Mouse (Mus musculus): Measurements from ENCODE around the gene Rgp1.

DNA sequence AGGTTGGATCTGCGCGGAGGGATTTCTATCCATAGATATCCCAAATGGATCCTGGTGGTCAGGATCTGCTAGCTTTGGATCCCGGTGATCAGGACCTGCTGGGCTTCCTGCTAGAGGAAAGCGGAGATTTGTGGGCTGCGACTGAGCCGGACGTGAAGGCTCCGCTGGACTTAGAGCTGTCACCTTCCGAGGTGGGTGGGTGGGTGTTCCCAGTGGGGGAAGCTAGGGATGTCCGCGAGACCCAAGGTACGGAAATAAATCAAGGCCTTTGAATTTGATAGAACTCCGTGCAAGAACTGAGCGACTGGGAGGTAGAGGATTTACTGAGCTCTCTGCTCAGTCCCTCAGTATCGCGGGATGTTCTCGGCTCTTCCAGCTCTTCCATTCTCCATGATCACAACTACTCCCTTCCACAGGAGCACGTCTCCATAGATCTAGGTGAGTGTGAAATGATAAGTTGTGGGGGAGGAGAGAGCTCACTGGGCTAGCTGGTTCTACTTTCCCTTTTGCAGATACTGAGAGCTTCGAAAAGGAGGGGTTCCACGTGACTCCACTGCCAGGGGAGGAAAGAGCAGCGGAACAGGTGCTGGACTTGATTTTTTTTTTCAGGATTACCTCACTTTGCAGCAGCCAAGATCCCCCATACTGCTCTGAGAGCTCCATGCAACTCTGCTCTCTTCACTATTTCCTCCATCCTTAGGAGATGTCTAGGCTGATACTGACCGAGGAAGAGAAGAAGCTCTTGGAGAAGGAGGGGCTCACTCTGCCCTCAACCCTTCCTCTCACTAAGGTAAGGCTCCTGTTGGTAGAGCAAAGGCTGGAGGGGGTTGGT lies 15.5 kb upstream of the Rgp1 start:
- TF ChIP-seq CTCF (IDR thresholded peaks at IDR 0.05; ENCODE audit: control insufficient read depth, insufficient read depth, insufficient replicate concordance, low read depth, low read length) (no peak), POLR2A (IDR thresholded peaks at IDR 0.05; ENCODE audit: control insufficient read depth, low read depth, low read length) (no peak)

All from testis, adult 2 months (tissue).